Mouse (Mus musculus) MEL (cell line): ENCODE data around the gene Basp1. TPM values are rescaled to one million over a fixed set of nuclear protein-coding genes. Genes with fewer than 3 reads are reported as not detected.

Experiments used
- DNase-seq: peaks from one replicate; pipeline ENCODE4 v3.0.0; 2011; ENCODE audit warnings: low read depth, low spot score
- H3K27ac ChIP-seq: 2 replicates; pipeline ENCODE4 v1.5.1; 2012; ENCODE audit warnings: low read depth, mild to moderate bottlenecking, control low read depth, low read length, moderate library complexity; ENCODE audit not compliant: control insufficient read depth
- H3K27me3 ChIP-seq, 2 experiments: fragments of 150-350 bp in 1 of 2; sonication (generic) in 1 of 2; 2 replicates each; pipeline ENCODE4 v1.6.1; 2012; ENCODE audit warnings: low read length in 2 of 2, mild to moderate bottlenecking in 2 of 2, improper control_type of control experiment in 1 of 2, moderate library complexity in 1 of 2; ENCODE audit not compliant: insufficient read depth in 2 of 2, control insufficient read depth in 1 of 2
- H3K36me3 ChIP-seq, 2 experiments: 2 replicates each; pipeline ENCODE4 v1.6.1; 2012 to 2014; ENCODE audit warnings: low read length in 2 of 2, improper control_type of control experiment in 1 of 2, inconsistent platforms in 1 of 2, mild to moderate bottlenecking in 1 of 2; ENCODE audit not compliant: insufficient read depth in 2 of 2, control insufficient read depth in 1 of 2
- H3K4me1 ChIP-seq, 2 experiments: fragments of 150-350 bp in 1 of 2; sonication (generic) in 1 of 2; 2 replicates each; pipeline ENCODE4 v1.6.1; 2012; ENCODE audit warnings: low read length in 2 of 2, improper control_type of control experiment in 1 of 2, mild to moderate bottlenecking in 1 of 2; ENCODE audit not compliant: insufficient read depth in 2 of 2, control insufficient read depth in 1 of 2
- H3K4me3 ChIP-seq, 2 experiments: fragments of 150-350 bp in 1 of 2; sonication (generic) in 1 of 2; 2 replicates each; pipeline ENCODE4 v1.5.1; 2012; ENCODE audit warnings: low read depth in 2 of 2, low read length in 2 of 2, mild to moderate bottlenecking in 2 of 2, moderate library complexity in 2 of 2, control low read depth in 1 of 2, improper control_type of control experiment in 1 of 2; ENCODE audit not compliant: control insufficient read depth in 1 of 2, insufficient read depth in 1 of 2
- H3K79me2 ChIP-seq: 2 replicates; pipeline ENCODE4 v1.6.1; 2012; ENCODE audit warnings: mild to moderate bottlenecking, low read length, moderate library complexity; ENCODE audit not compliant: control insufficient read depth, poor library complexity, insufficient read depth
- H3K9ac ChIP-seq: 2 replicates; pipeline ENCODE4 v1.6.1; 2012; ENCODE audit warnings: low read depth, mild to moderate bottlenecking, control low read depth, low read length, moderate library complexity; ENCODE audit not compliant: control insufficient read depth, poor library complexity, severe bottlenecking
- H3K9me3 ChIP-seq: fragments of 150-350 bp; sonication (generic); replicated peaks from 2 replicates; pipeline ENCODE4 v1.6.1; 2012; ENCODE audit warnings: mild to moderate bottlenecking, low read length, improper control_type of control experiment, moderate library complexity; ENCODE audit not compliant: insufficient read depth
- CTCF ChIP-seq, 3 experiments: IDR thresholded peaks in 2 of 3; conservative IDR thresholded peaks in 1 of 3; 2 replicates each; pipeline ENCODE4 v1.5.1; 2011 to 2012; ENCODE audit warnings: low read length in 3 of 3, low read depth in 2 of 3, mild to moderate bottlenecking in 2 of 3, improper control_type of control experiment in 1 of 3, inconsistent platforms in 1 of 3, mixed read lengths in 1 of 3, moderate library complexity in 1 of 3; ENCODE audit not compliant: control insufficient read depth in 1 of 3, insufficient read depth in 1 of 3, poor library complexity in 1 of 3, severe bottlenecking in 1 of 3
- E2F4 ChIP-seq: IDR thresholded peaks from 2 replicates; pipeline ENCODE4 v1.6.1; 2011; ENCODE audit warnings: low read depth, low read length, improper control_type of control experiment, borderline replicate concordance
- ELF1 ChIP-seq: IDR thresholded peaks from 2 replicates; pipeline ENCODE4 v1.6.1; 2014; ENCODE audit warnings: low read depth, mild to moderate bottlenecking, inconsistent platforms, low read length, improper control_type of control experiment, moderate library complexity
- EP300 ChIP-seq, 2 experiments: IDR thresholded peaks; 2 replicates each; pipeline ENCODE4 v1.6.1; 2011; ENCODE audit warnings: improper control_type of control experiment in 2 of 2, low read length in 2 of 2, low read depth in 1 of 2, mild to moderate bottlenecking in 1 of 2
- ETS1 ChIP-seq: IDR thresholded peaks from 2 replicates; pipeline ENCODE4 v1.6.1; 2012; ENCODE audit warnings: low read depth, mild to moderate bottlenecking, inconsistent platforms, low read length, improper control_type of control experiment, moderate library complexity
- GATA1 ChIP-seq: IDR thresholded peaks from 2 replicates; pipeline ENCODE4 v1.6.1; 2011; ENCODE audit warnings: low read depth, low read length, improper control_type of control experiment
- HCFC1 ChIP-seq: IDR thresholded peaks from 2 replicates; pipeline ENCODE4 v1.6.1; 2012; ENCODE audit warnings: low read depth, mild to moderate bottlenecking, inconsistent platforms, low read length, improper control_type of control experiment, moderate library complexity
- MAX ChIP-seq: IDR thresholded peaks from 2 replicates; pipeline ENCODE4 v1.6.1; 2011; ENCODE audit warnings: low read length, improper control_type of control experiment
- MYB ChIP-seq: IDR thresholded peaks from 2 replicates; pipeline ENCODE4 v1.6.1; 2011; ENCODE audit warnings: mild to moderate bottlenecking, low read depth, low read length, improper control_type of control experiment
- MYC ChIP-seq: IDR thresholded peaks from 2 replicates; pipeline ENCODE4 v1.6.1; 2011; ENCODE audit warnings: low read depth, mild to moderate bottlenecking, low read length, improper control_type of control experiment, moderate library complexity
- NELFE ChIP-seq: IDR thresholded peaks from 2 replicates; pipeline ENCODE4 v1.6.1; 2011; ENCODE audit warnings: low read depth, low read length, improper control_type of control experiment
- NRF1 ChIP-seq: IDR thresholded peaks from 2 replicates; pipeline ENCODE4 v1.6.1; 2014; ENCODE audit warnings: low read depth, mild to moderate bottlenecking, inconsistent platforms, low read length, improper control_type of control experiment, moderate library complexity; ENCODE audit not compliant: poor library complexity, insufficient read depth, severe bottlenecking
- POLR2A ChIP-seq, 2 experiments: IDR thresholded peaks; 2 replicates each; pipeline ENCODE4 v1.6.1; 2011 to 2012; ENCODE audit warnings: low read length in 2 of 2, mild to moderate bottlenecking in 2 of 2, control low read depth in 1 of 2, improper control_type of control experiment in 1 of 2, low read depth in 1 of 2, moderate library complexity in 1 of 2; ENCODE audit not compliant: control insufficient read depth in 1 of 2, insufficient read depth in 1 of 2, poor library complexity in 1 of 2
- POLR2AphosphoS2 ChIP-seq: IDR thresholded peaks from 2 replicates; pipeline ENCODE4 v1.6.1; 2011; ENCODE audit warnings: low read length, improper control_type of control experiment
- POLR2AphosphoS5 ChIP-seq: IDR thresholded peaks from 2 replicates; pipeline ENCODE4 v1.6.1; 2012; ENCODE audit warnings: low read depth, borderline replicate concordance, mild to moderate bottlenecking, inconsistent platforms, low read length, moderate library complexity, mixed read lengths
- RAD21 ChIP-seq: IDR thresholded peaks from 2 replicates; pipeline ENCODE4 v1.6.1; 2011; ENCODE audit warnings: mild to moderate bottlenecking, low read depth, low read length, improper control_type of control experiment
- TAL1 ChIP-seq: IDR thresholded peaks from 2 replicates; pipeline ENCODE4 v1.6.1; 2012; ENCODE audit warnings: mild to moderate bottlenecking, inconsistent platforms, low read length, moderate library complexity, mixed read lengths
- TBP ChIP-seq: IDR thresholded peaks from 2 replicates; pipeline ENCODE4 v1.8.0; 2011; ENCODE audit warnings: low read depth, low read length, improper control_type of control experiment
- TCF12 ChIP-seq: IDR thresholded peaks from 2 replicates; pipeline ENCODE4 v1.6.1; 2014; ENCODE audit warnings: low read depth, mild to moderate bottlenecking, inconsistent platforms, low read length, improper control_type of control experiment, moderate library complexity
- USF1 ChIP-seq: IDR thresholded peaks from 2 replicates; pipeline ENCODE4 v1.6.1; 2014; ENCODE audit warnings: low read depth, mild to moderate bottlenecking, inconsistent platforms, low read length, improper control_type of control experiment, moderate library complexity
- ZKSCAN1 ChIP-seq: IDR thresholded peaks from 2 replicates; pipeline ENCODE4 v1.6.1; 2012; ENCODE audit warnings: low read depth, mild to moderate bottlenecking, inconsistent platforms, low read length, improper control_type of control experiment, moderate library complexity
- ZMIZ1 ChIP-seq: IDR thresholded peaks from 2 replicates; pipeline ENCODE4 v1.6.1; 2012; ENCODE audit warnings: low read depth, mild to moderate bottlenecking, inconsistent platforms, low read length, improper control_type of control experiment, moderate library complexity
- ZNF384 ChIP-seq: IDR thresholded peaks from 2 replicates; pipeline ENCODE4 v1.6.1; 2012; ENCODE audit warnings: low read depth, mild to moderate bottlenecking, inconsistent platforms, low read length, improper control_type of control experiment
- polyA plus RNA-seq, 2 experiments: library from polyadenylated mRNA; stranded (reverse) in 1 of 2; unstranded in 1 of 2; fragments of >175 nt in 1 of 2; fragments of >200 nt in 1 of 2; gene quantifications; 2 replicates each; pipeline versions ENCODE4 v1.2.1 to v1.2.4; 2012; ENCODE audit warnings: low replicate concordance in 2 of 2, low read depth in 1 of 2; ENCODE audit not compliant: insufficient read length in 2 of 2, insufficient read depth in 1 of 2, missing spikeins in 1 of 2
- total RNA-seq: library from RNA; depleted of rRNA; stranded (reverse); fragments of 300-350 nt; gene quantifications from 2 replicates; pipeline ENCODE4 v1.2.3, GENCODE M21; 2012

Basp1 gene
- total and polyA plus RNA-seq, 3 experiments = 0.12 TPM; not detected in 2

GRCm38 (mm10) chr15:25373486-25373885 lies 40.1 kb downstream of the Basp1 start:
- Histone ChIP-seq H3K79me2 (no peaks in the 10 kb centered on the region), H3K4me1 (no peaks in the 10 kb centered on the region), H3K9me3 (no peaks in the 10 kb centered on the region), H3K27me3 (no peaks in the 10 kb centered on the region), H3K36me3 (no peaks in the 10 kb centered on the region), H3K27ac (no peak overlapping the region), H3K9ac (no peak overlapping the region), H3K4me3 (no peak overlapping the region)
- DNase-seq = no peak
- TF ChIP-seq ETS1 (no peak), ZMIZ1 (no peak), TAL1 (no peak), RAD21 (no peak), POLR2AphosphoS5 (no peak), EP300 (IDR thresholded peaks at IDR 0.05; ENCODE audit: low read depth in 1 of 2, low read length in 2 of 2) (no peak), ELF1 (no peak), USF1 (no peak), NELFE (no peak), POLR2AphosphoS2 (no peak), MYC (no peak), MYB (no peak), CTCF (IDR thresholded peaks at IDR 0.05 in 2 of 3, conservative IDR thresholded peaks at IDR 0.05 in 1 of 3; ENCODE audit: control insufficient read depth in 1 of 3, insufficient read depth in 1 of 3, low read depth in 2 of 3, low read length in 3 of 3, poor library complexity in 1 of 3, severe bottlenecking in 1 of 3) (no peak), TCF12 (no peak), TBP (no peak)

GRCm38 (mm10) chr15:25369522-25369921 lies 44.0 kb downstream of the Basp1 start:
- Histone ChIP-seq H3K4me1 (no peaks in the 10 kb centered on the region), H3K27ac (no peak overlapping the region), H3K79me2 (no peaks in the 10 kb centered on the region), H3K36me3 (no peaks in the 10 kb centered on the region), H3K9ac (no peak overlapping the region), H3K9me3 (no peaks in the 10 kb centered on the region), H3K27me3 (no peaks in the 10 kb centered on the region; a peak in 1 of 4 replicates), H3K4me3 (no peak overlapping the region)
- DNase-seq = no peak
- no peak for TF ChIP-seq ZKSCAN1
- no peak for TF ChIP-seq POLR2A (IDR thresholded peaks at IDR 0.05; ENCODE audit: control insufficient read depth in 1 of 2, insufficient read depth in 1 of 2, low read depth in 1 of 2, low read length in 2 of 2, poor library complexity in 1 of 2)
- no peak for TF ChIP-seq GATA1
- TF ChIP-seq MAX = no peak
- TF ChIP-seq TBP = no peak
- no peak for TF ChIP-seq NRF1
- no peak for TF ChIP-seq ZMIZ1
- TF ChIP-seq HCFC1 = no peak
- TF ChIP-seq CTCF (IDR thresholded peaks at IDR 0.05 in 2 of 3, conservative IDR thresholded peaks at IDR 0.05 in 1 of 3; ENCODE audit: control insufficient read depth in 1 of 3, insufficient read depth in 1 of 3, low read depth in 2 of 3, low read length in 3 of 3, poor library complexity in 1 of 3, severe bottlenecking in 1 of 3) = no peak
- TF ChIP-seq ZNF384 = no peak
- no peak for TF ChIP-seq USF1
- no peak for TF ChIP-seq E2F4
- TF ChIP-seq POLR2AphosphoS5 = no peak
- no peak for TF ChIP-seq MYB
